Comparison of ENCODE assay signal across 8 mouse cellular contexts in the genomic region with DNA sequence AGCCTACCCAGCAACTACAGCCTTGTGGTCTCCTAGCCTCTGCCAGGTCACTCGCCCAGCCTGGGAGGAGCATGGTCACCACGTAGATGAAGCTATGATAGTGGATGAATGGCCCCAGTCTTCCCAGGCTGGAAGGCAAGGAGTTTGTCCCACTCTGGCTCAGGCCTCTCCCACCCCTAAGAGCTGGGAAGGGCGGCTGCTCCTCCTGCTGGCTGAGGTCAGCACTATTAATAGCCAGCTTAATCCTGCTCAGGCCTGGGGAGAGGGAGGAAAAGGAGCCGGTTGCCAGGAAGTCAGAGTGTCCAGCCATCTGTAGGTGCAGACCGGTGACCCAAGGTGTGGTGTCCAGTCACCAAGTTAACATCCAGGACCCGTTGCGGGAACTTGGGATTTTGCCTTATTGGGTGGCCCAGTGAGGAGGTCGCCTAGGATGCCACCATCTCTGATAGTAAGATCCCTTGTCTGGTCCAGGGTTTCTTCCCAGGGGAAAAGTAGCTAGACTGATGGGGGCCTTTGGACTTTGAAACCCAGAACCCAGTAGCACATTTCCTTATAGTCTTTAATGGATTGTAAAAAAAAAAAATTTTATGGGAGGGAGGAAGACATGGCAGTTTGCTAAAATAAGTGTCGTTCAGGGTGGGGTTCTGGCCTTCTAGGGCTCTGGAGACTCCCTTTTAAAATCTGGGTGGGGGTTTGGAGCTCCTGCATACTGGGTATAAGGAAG. TPM values are rescaled to one million over a fixed set of nuclear protein-coding genes. Genes with fewer than 3 reads are reported as not detected.
DNase-seq lines count a peak whose midpoint lies in the region; ATAC-seq and TF ChIP-seq lines count a peak whose summit lies in the region.

No protein-coding gene starts in this region.

- no peak overlapping the region for H3K9ac ChIP-seq in midbrain, embryonic 15.5 days
- peak overlapping the region; percentile 48; the same call in 1 of the 2 replicates for H3K9ac ChIP-seq in heart, embryonic 12.5 days
- H3K9ac ChIP-seq in kidney, postnatal 0 days (ENCODE audit: low read depth, low read length) = no peak overlapping the region

- H3K4me3 ChIP-seq in midbrain, embryonic 10.5 days = no peak overlapping the region
- H3K4me3 ChIP-seq in midbrain, embryonic 15.5 days = no peak overlapping the region
- no peak overlapping the region for H3K4me3 ChIP-seq in embryonic facial prominence, embryonic 10.5 days
- H3K4me3 ChIP-seq in heart, embryonic 12.5 days = no peak overlapping the region
- no peak overlapping the region for H3K4me3 ChIP-seq in kidney, postnatal 0 days (replicated peaks; ENCODE audit: low read depth, low read length)

- 49% methylated on average over 9 of the region's 9 CpGs for WGBS in midbrain, embryonic 10.5 days
- 49% methylated on average over 9 of the region's 9 CpGs for WGBS in midbrain, embryonic 15.5 days
- WGBS in embryonic facial prominence, embryonic 10.5 days = 43% methylated on average over 9 of the region's 9 CpGs
- 31% methylated on average over 9 of the region's 9 CpGs for WGBS in heart, embryonic 12.5 days
- 34% methylated on average over 9 of the region's 9 CpGs for WGBS in kidney, postnatal 0 days

- H3K9me3 ChIP-seq in midbrain, embryonic 10.5 days (replicated peaks) = no peaks in the 10 kb centered on the region
- H3K9me3 ChIP-seq in midbrain, embryonic 15.5 days = no peaks in the 10 kb centered on the region
- 0 out of 2 replicates have a peak, but pooled peaks cover 3% of the 10 kb centered on the region for H3K9me3 ChIP-seq in embryonic facial prominence, embryonic 10.5 days
- no peaks in the 10 kb centered on the region for H3K9me3 ChIP-seq in heart, embryonic 12.5 days (replicated peaks)
- no peaks in the 10 kb centered on the region for H3K9me3 ChIP-seq in kidney, postnatal 0 days (replicated peaks; ENCODE audit: low read length)

- TF ChIP-seq CTCF in kidney, postnatal 0 days (IDR thresholded peaks at IDR 0.05; ENCODE audit: low read depth) = peak; percentile 87

- no peaks in the 10 kb centered on the region for H3K27me3 ChIP-seq in midbrain, embryonic 10.5 days (ENCODE audit: low read depth, poor library complexity, severe bottlenecking)
- H3K27me3 ChIP-seq in midbrain, embryonic 15.5 days (replicated peaks) = no peaks in the 10 kb centered on the region
- no peaks in the 10 kb centered on the region for H3K27me3 ChIP-seq in embryonic facial prominence, embryonic 10.5 days (replicated peaks; ENCODE audit: low read depth, poor library complexity, severe bottlenecking)
- no peaks in the 10 kb centered on the region for H3K27me3 ChIP-seq in heart, embryonic 12.5 days (replicated peaks)
- no peaks in the 10 kb centered on the region for H3K27me3 ChIP-seq in kidney, postnatal 0 days (ENCODE audit: insufficient read depth, low read length)

- H3K36me3 ChIP-seq in midbrain, embryonic 10.5 days = no peaks in the 10 kb centered on the region
- H3K36me3 ChIP-seq in midbrain, embryonic 15.5 days (replicated peaks) = no peaks in the 10 kb centered on the region
- H3K36me3 ChIP-seq in embryonic facial prominence, embryonic 10.5 days (replicated peaks) = no peaks in the 10 kb centered on the region
- H3K36me3 ChIP-seq in heart, embryonic 12.5 days = no peaks in the 10 kb centered on the region
- no peaks in the 10 kb centered on the region for H3K36me3 ChIP-seq in kidney, postnatal 0 days (ENCODE audit: insufficient read depth, low read length)

- peak; percentile 44 for DNase-seq in midbrain, embryonic 10.5 days (ENCODE audit: low spot score)
- peak; percentile 59 for DNase-seq in embryonic facial prominence, embryonic 10.5 days (ENCODE audit: low spot score)
- DNase-seq in kidney, postnatal 0 days (ENCODE audit: low spot score) = peak; percentile 88
- DNase-seq in natural killer cell, adult 2 months (ENCODE audit: low spot score in 2 of 2) = no peak
- no peak for DNase-seq in left cerebral cortex, adult 18-20 months (ENCODE audit: low spot score in 2 of 2)

- peaks cover 18% of the 10 kb centered on the region for H3K4me1 ChIP-seq in midbrain, embryonic 10.5 days
- H3K4me1 ChIP-seq in midbrain, embryonic 15.5 days = no peaks in the 10 kb centered on the region
- H3K4me1 ChIP-seq in embryonic facial prominence, embryonic 10.5 days = peaks cover 19% of the 10 kb centered on the region
- peaks cover 16% of the 10 kb centered on the region for H3K4me1 ChIP-seq in heart, embryonic 12.5 days (replicated peaks)
- no peaks in the 10 kb centered on the region for H3K4me1 ChIP-seq in kidney, postnatal 0 days (replicated peaks; ENCODE audit: insufficient read depth, low read length)

- ATAC-seq in midbrain, embryonic 15.5 days (replicated peaks) = no peak
- peak; percentile 85 for ATAC-seq in heart, embryonic 12.5 days (ENCODE audit: insufficient number of reproducible peaks, low FRiP score)
- peak; percentile 92 for ATAC-seq in kidney, postnatal 0 days (replicated peaks; ENCODE audit: low FRiP score, low read depth)
- peak; percentile 44; the same call in 1 of the 2 replicates for ATAC-seq in megakaryocyte-erythroid progenitor cell, adult 5-6 weeks (replicated peaks; ENCODE audit: low FRiP score, low TSS enrichment, poor library complexity, severe bottlenecking)

- H3K4me2 ChIP-seq in midbrain, embryonic 15.5 days = no peak overlapping the region
- peak overlapping the region; percentile 16; the same call in 1 of the 2 replicates for H3K4me2 ChIP-seq in heart, embryonic 12.5 days
- H3K4me2 ChIP-seq in kidney, postnatal 0 days (ENCODE audit: low read length) = no peak overlapping the region

- H3K27ac ChIP-seq in midbrain, embryonic 10.5 days (replicated peaks) = peak overlapping the region; percentile 65
- no peak overlapping the region for H3K27ac ChIP-seq in midbrain, embryonic 15.5 days
- 0 out of 2 replicates have a peak overlapping the region, but pooled peaks have one; percentile 57 for H3K27ac ChIP-seq in embryonic facial prominence, embryonic 10.5 days (replicated peaks)
- H3K27ac ChIP-seq in heart, embryonic 12.5 days (ENCODE audit: poor library complexity, severe bottlenecking) = peak overlapping the region; percentile 25; the same call in 1 of the 2 replicates
- H3K27ac ChIP-seq in kidney, postnatal 0 days = no peak overlapping the region

RNA-seq across cellular contexts. Expression of gene Cnnm3, which starts 19.1 kb away (rescaled TPM):
- polyA plus RNA-seq in midbrain, embryonic 10.5 days (2016; fragmentation: Nextera tagmentation; extraction: Ambion mirVana) = 2.6 and 3.1 TPM in 2 replicates
- 5.2 and 5.8 TPM in 2 replicates for polyA plus RNA-seq in midbrain, embryonic 15.5 days (2015; fragmentation: Nextera tagmentation; extraction: Ambion mirVana)
- polyA plus RNA-seq in embryonic facial prominence, embryonic 10.5 days (2016; fragmentation: Nextera tagmentation; extraction: Ambion mirVana) = 3.5 and 3.6 TPM in 2 replicates
- polyA plus RNA-seq in heart, embryonic 12.5 days (2016; fragmentation: Nextera tagmentation; extraction: Ambion mirVana) = 2.2 and 3.4 TPM in 2 replicates
- 3.4 and 3.8 TPM in 2 replicates for polyA plus RNA-seq in kidney, postnatal 0 days (2015; fragmentation: Nextera tagmentation; extraction: Ambion mirVana)
- 12.6 and 15.9 TPM in 2 replicates for total RNA-seq in megakaryocyte-erythroid progenitor cell, adult 5-6 weeks (2014; fragmentation: Nextera tagmentation)
- total RNA-seq in megakaryocyte-erythroid progenitor cell, adult 5-6 weeks (2017) = 8.3 and 8.8 TPM in 2 replicates
- total RNA-seq in left cerebral cortex, adult 18-20 months (2021) = 10 to 100 TPM; 31.7 to 34.6 TPM

RNA-seq across cellular contexts. Expression of gene Cnnm4, which starts 21.2 kb away (rescaled TPM):
- 15.5 and 15.6 TPM in 2 replicates for polyA plus RNA-seq in midbrain, embryonic 10.5 days (2016; fragmentation: Nextera tagmentation; extraction: Ambion mirVana)
- 11.0 and 11.1 TPM in 2 replicates for polyA plus RNA-seq in midbrain, embryonic 15.5 days (2015; fragmentation: Nextera tagmentation; extraction: Ambion mirVana)
- polyA plus RNA-seq in embryonic facial prominence, embryonic 10.5 days (2016; fragmentation: Nextera tagmentation; extraction: Ambion mirVana) = 16.2 and 16.4 TPM in 2 replicates
- polyA plus RNA-seq in heart, embryonic 12.5 days (2016; fragmentation: Nextera tagmentation; extraction: Ambion mirVana) = 6.2 and 7.3 TPM in 2 replicates
- 9.4 and 10.9 TPM in 2 replicates for polyA plus RNA-seq in kidney, postnatal 0 days (2015; fragmentation: Nextera tagmentation; extraction: Ambion mirVana)
- total RNA-seq in megakaryocyte-erythroid progenitor cell, adult 5-6 weeks (2014; fragmentation: Nextera tagmentation) = 2.7 and 3.3 TPM in 2 replicates
- total RNA-seq in megakaryocyte-erythroid progenitor cell, adult 5-6 weeks (2017) = 2.6 and 3.0 TPM in 2 replicates
- 10 to 100 TPM; 12.4 TPM for total RNA-seq in left cerebral cortex, adult 18-20 months (2021)

RNA-seq across cellular contexts. Expression of gene Ankrd23, which starts 44.1 kb away (rescaled TPM):
- 16.3 and 17.4 TPM in 2 replicates for polyA plus RNA-seq in midbrain, embryonic 10.5 days (2016; fragmentation: Nextera tagmentation; extraction: Ambion mirVana)
- 19.0 and 23.5 TPM in 2 replicates for polyA plus RNA-seq in midbrain, embryonic 15.5 days (2015; fragmentation: Nextera tagmentation; extraction: Ambion mirVana)
- polyA plus RNA-seq in embryonic facial prominence, embryonic 10.5 days (2016; fragmentation: Nextera tagmentation; extraction: Ambion mirVana) = 15.5 and 16.6 TPM in 2 replicates
- polyA plus RNA-seq in heart, embryonic 12.5 days (2016; fragmentation: Nextera tagmentation; extraction: Ambion mirVana) = 14.9 and 16.8 TPM in 2 replicates
- polyA plus RNA-seq in kidney, postnatal 0 days (2015; fragmentation: Nextera tagmentation; extraction: Ambion mirVana) = 8.7 and 10.9 TPM in 2 replicates
- total RNA-seq in megakaryocyte-erythroid progenitor cell, adult 5-6 weeks (2014; fragmentation: Nextera tagmentation) = 2.5 and 10.5 TPM in 2 replicates
- 0.30 and 8.3 TPM in 2 replicates for total RNA-seq in megakaryocyte-erythroid progenitor cell, adult 5-6 weeks (2017)
- 1 to 10 TPM; 5.4 to 5.9 TPM for total RNA-seq in left cerebral cortex, adult 18-20 months (2021)

RNA-seq across cellular contexts. Expression of gene Gm42417, which starts 46.7 kb away (rescaled TPM):
- polyA plus RNA-seq in midbrain, embryonic 10.5 days (2016; fragmentation: Nextera tagmentation; extraction: Ambion mirVana) = 0.69 TPM in 1 of 2 replicates, not detected in the other
- 0.33 and 0.81 TPM in 2 replicates for polyA plus RNA-seq in midbrain, embryonic 15.5 days (2015; fragmentation: Nextera tagmentation; extraction: Ambion mirVana)
- polyA plus RNA-seq in embryonic facial prominence, embryonic 10.5 days (2016; fragmentation: Nextera tagmentation; extraction: Ambion mirVana) = 0.54 TPM in 1 of 2 replicates, not detected in the other
- polyA plus RNA-seq in heart, embryonic 12.5 days (2016; fragmentation: Nextera tagmentation; extraction: Ambion mirVana) = 0.40 TPM in 1 of 2 replicates, not detected in the other
- polyA plus RNA-seq in kidney, postnatal 0 days (2015; fragmentation: Nextera tagmentation; extraction: Ambion mirVana) = not detected in 2 replicates
- 2.4 TPM in 1 of 2 replicates, not detected in the other for total RNA-seq in megakaryocyte-erythroid progenitor cell, adult 5-6 weeks (2014; fragmentation: Nextera tagmentation)
- 0.61 TPM in 1 of 2 replicates, not detected in the other for total RNA-seq in megakaryocyte-erythroid progenitor cell, adult 5-6 weeks (2017)
- under 1 TPM in 1 of 2 experiments, not detected in 1; 0.77 TPM for total RNA-seq in left cerebral cortex, adult 18-20 months (2021)

RNA-seq across cellular contexts. Expression of gene Lman2l, which starts 47.5 kb away (rescaled TPM):
- 63.5 and 69.9 TPM in 2 replicates for polyA plus RNA-seq in midbrain, embryonic 10.5 days (2016; fragmentation: Nextera tagmentation; extraction: Ambion mirVana)
- 67.3 and 74.5 TPM in 2 replicates for polyA plus RNA-seq in midbrain, embryonic 15.5 days (2015; fragmentation: Nextera tagmentation; extraction: Ambion mirVana)
- polyA plus RNA-seq in embryonic facial prominence, embryonic 10.5 days (2016; fragmentation: Nextera tagmentation; extraction: Ambion mirVana) = 58.4 and 62.9 TPM in 2 replicates
- 53.8 and 57.7 TPM in 2 replicates for polyA plus RNA-seq in heart, embryonic 12.5 days (2016; fragmentation: Nextera tagmentation; extraction: Ambion mirVana)
- polyA plus RNA-seq in kidney, postnatal 0 days (2015; fragmentation: Nextera tagmentation; extraction: Ambion mirVana) = 35.9 and 38.3 TPM in 2 replicates
- total RNA-seq in megakaryocyte-erythroid progenitor cell, adult 5-6 weeks (2014; fragmentation: Nextera tagmentation) = 9.3 and 13.5 TPM in 2 replicates
- total RNA-seq in megakaryocyte-erythroid progenitor cell, adult 5-6 weeks (2017) = 1.8 and 7.4 TPM in 2 replicates
- 10 to 100 TPM; 44.3 to 44.8 TPM for total RNA-seq in left cerebral cortex, adult 18-20 months (2021)

Comparison
In these comparisons a context has a peak if more than half of its experiments do, and no peak if none do; other contexts are left out.
1. H3K27ac ChIP-seq: peak in midbrain, embryonic 10.5 days (single experiment), embryonic facial prominence, embryonic 10.5 days (single experiment) and heart, embryonic 12.5 days (single experiment); none in midbrain, embryonic 15.5 days (single experiment) and kidney, postnatal 0 days (single experiment).
2. DNase-seq: peak in midbrain, embryonic 10.5 days (single experiment), embryonic facial prominence, embryonic 10.5 days (single experiment) and kidney, postnatal 0 days (single experiment); none in natural killer cell, adult 2 months (0 of 2) and left cerebral cortex, adult 18-20 months (0 of 2).